Mouse (Mus musculus) neural tube, embryonic 12.5 days (tissue): ENCODE data around the gene Stambpl1. TPM values are rescaled to one million over a fixed set of nuclear protein-coding genes. Genes with fewer than 3 reads are reported as not detected.

ENCODE experiments used
- ATAC-seq: fragments of 200-750 bp; cut with Nextera tagmentation; 2 replicates; pipeline ENCODE4 v1.8.0; 2017; ENCODE audit warnings: low read depth, mild to moderate bottlenecking, moderate TSS enrichment, moderate library complexity; ENCODE audit not compliant: low FRiP score
- H3K27ac ChIP-seq: fragments of 300-500 bp; sonication (generic); 2 replicates; pipeline ENCODE4 v1.5.1; 2016
- H3K27me3 ChIP-seq: fragments of 300-500 bp; sonication (generic); replicated peaks from 2 replicates; pipeline ENCODE4 v1.6.1; 2016; ENCODE audit warnings: mild to moderate bottlenecking
- H3K36me3 ChIP-seq: fragments of 300-500 bp; sonication (generic); 2 replicates; pipeline ENCODE4 v1.6.1; 2016; ENCODE audit warnings: mild to moderate bottlenecking
- H3K4me1 ChIP-seq: fragments of 300-500 bp; sonication (generic); 2 replicates; pipeline ENCODE4 v1.6.1; 2016
- H3K4me2 ChIP-seq: fragments of 300-500 bp; sonication (generic); replicated peaks from 2 replicates; pipeline ENCODE4 v1.6.1; 2016; ENCODE audit warnings: mild to moderate bottlenecking
- H3K4me3 ChIP-seq: fragments of 300-500 bp; sonication (generic); 2 replicates; pipeline ENCODE4 v1.5.1; 2016
- H3K9ac ChIP-seq: fragments of 300-500 bp; sonication (generic); 2 replicates; pipeline ENCODE4 v1.6.1; 2016; ENCODE audit warnings: mild to moderate bottlenecking
- H3K9me3 ChIP-seq: fragments of 300-500 bp; sonication (generic); 2 replicates; pipeline ENCODE4 v1.6.1; 2016; ENCODE audit warnings: mild to moderate bottlenecking
- WGBS: fragments of 180-500 bp; shearing (Covaris S2); methylation state at CpG from one replicate; pipeline ENCODE4 v1.1.7; 2016; 5-methylcytosine and 5-hydroxymethylcytosine counted together
- polyA plus RNA-seq: library from polyadenylated mRNA; unstranded; fragments of >200 nt; fragmentation: Nextera tagmentation; extraction: Ambion mirVana; gene quantifications from 2 replicates; pipeline ENCODE4 v1.2.1, GENCODE M21; 2016

Gene Stambpl1
- polyA plus RNA-seq, 1 experiment from 2014 or later = 6.8 TPM

DNA sequence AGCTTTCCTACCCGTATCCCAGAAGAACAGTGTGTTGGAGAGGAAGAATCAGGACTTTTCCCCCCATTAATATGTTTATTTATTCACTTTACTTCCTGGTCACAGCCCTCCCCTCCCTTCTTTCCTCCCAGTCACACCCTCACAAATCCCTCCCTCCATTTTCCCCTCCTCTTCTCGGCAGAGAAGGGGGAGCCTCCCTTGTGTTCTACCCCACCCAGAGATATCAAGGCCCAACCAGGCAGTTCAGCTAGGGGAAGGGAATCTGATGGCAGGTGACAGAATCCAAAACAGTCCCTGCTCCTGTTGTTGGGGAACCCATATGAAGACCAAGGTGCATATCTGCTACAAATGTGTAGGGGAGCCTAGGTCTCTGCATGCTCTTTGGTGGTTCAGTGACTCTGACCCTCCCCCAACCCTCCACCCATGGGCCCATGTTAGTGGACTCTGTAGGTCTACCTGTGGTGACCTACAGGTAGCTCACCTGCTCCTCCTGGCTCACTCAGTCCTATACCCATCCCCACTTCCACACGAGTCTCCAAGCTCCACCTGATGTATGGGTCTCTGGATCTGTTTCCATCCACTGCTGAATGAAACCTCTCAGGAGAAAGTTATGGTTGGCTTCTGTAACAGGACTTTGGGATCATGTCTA, 28.8 kb downstream of the Stambpl1 start:
- H3K9me3 ChIP-seq = no peaks in the 10 kb centered on the region
- no peaks in the 10 kb centered on the region for H3K36me3 ChIP-seq
- H3K9ac ChIP-seq = no peak overlapping the region
- WGBS = 80% methylated on average over 3 of the region's 3 CpGs
- no peak for ATAC-seq
- H3K4me1 ChIP-seq = no peaks in the 10 kb centered on the region
- H3K27me3 ChIP-seq = no peaks in the 10 kb centered on the region
- no peak overlapping the region for H3K4me2 ChIP-seq
- H3K27ac ChIP-seq = no peak overlapping the region
- H3K4me3 ChIP-seq = no peak overlapping the region

DNA sequence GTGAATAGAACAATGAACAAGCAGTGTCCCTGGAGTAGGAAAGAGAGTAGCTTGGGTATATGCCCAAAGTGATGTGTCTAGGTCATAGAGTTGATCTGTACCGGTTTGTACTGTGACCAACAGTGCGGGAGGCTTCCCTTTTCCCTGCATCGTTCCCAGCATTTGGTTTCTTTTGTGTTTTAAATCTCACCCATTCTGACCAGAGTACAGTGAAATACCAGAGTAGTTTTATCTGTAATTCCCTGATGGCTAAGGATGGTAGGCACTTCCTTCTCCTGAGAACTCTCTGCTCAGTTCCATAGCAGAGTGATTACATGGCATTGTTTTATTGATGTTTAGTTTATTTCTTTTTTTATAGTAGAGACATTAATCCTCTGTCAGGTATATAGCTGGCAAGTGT, 30.8 kb downstream of the Stambpl1 start:
- 94% methylated on average over 3 of the region's 3 CpGs for WGBS
- Histone ChIP-seq H3K27me3 (no peaks in the 10 kb centered on the region), H3K36me3 (no peaks in the 10 kb centered on the region), H3K4me3 (no peak overlapping the region), H3K9ac (no peak overlapping the region), H3K27ac (no peak overlapping the region), H3K4me1 (no peaks in the 10 kb centered on the region), H3K9me3 (no peaks in the 10 kb centered on the region), H3K4me2 (no peak overlapping the region)
- ATAC-seq = no peak

DNA sequence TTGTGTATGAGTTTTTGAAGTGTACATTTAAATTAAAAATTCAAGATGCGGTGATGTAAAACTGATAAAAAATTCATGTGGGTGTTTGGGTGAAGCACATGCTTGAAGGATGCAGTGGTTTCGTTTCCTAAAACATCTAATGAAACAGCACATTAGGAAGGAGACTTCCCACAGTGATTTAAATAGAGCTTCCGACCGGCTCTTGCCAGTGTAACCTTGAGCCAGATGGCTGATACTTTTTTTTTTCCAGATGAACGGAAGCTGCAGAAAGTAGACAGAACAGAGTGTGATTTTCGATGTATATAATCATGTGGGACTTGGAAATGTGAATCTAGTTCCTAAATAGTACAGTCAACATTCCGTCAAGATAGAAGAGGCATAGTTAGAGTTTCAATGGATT, 39.6 kb downstream of the Stambpl1 start:
- no peaks in the 10 kb centered on the region for H3K27me3 ChIP-seq
- H3K9me3 ChIP-seq = no peaks in the 10 kb centered on the region
- no peaks in the 10 kb centered on the region for H3K4me1 ChIP-seq
- no peaks in the 10 kb centered on the region for H3K36me3 ChIP-seq
- no peak overlapping the region for H3K4me3 ChIP-seq
- WGBS = 75% methylated on average over 7 of the region's 7 CpGs
- no peak overlapping the region for H3K4me2 ChIP-seq
- ATAC-seq = no peak
- no peak overlapping the region for H3K9ac ChIP-seq
- H3K27ac ChIP-seq = no peak overlapping the region

DNA sequence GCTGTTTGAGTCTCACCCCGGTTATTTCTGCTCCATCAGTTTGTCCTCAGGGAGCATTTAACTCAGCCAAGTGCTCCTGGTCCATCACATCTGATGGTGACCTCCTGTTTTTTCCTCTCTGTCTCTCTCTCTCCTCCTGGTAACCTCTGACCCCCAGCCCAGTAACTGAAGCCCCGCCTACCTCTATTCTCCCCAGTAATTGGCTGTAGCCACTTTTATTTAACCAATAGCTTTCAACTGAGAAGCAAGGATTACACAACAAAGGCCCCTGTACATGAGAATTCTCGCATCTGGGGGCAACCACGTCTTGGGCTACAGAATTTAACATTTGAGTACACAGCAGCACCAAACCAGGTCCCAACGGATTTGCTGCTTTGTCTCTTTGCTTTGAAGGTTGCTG, 40.3 kb downstream of the Stambpl1 start:
- no peaks in the 10 kb centered on the region for H3K9me3 ChIP-seq
- no peaks in the 10 kb centered on the region for H3K4me1 ChIP-seq
- no peaks in the 10 kb centered on the region for H3K27me3 ChIP-seq
- no peak overlapping the region for H3K9ac ChIP-seq
- no peak for ATAC-seq
- H3K4me3 ChIP-seq = no peak overlapping the region
- no peaks in the 10 kb centered on the region for H3K36me3 ChIP-seq
- no peak overlapping the region for H3K4me2 ChIP-seq
- 57% methylated on average over 5 of the region's 5 CpGs for WGBS
- H3K27ac ChIP-seq = no peak overlapping the region

DNA sequence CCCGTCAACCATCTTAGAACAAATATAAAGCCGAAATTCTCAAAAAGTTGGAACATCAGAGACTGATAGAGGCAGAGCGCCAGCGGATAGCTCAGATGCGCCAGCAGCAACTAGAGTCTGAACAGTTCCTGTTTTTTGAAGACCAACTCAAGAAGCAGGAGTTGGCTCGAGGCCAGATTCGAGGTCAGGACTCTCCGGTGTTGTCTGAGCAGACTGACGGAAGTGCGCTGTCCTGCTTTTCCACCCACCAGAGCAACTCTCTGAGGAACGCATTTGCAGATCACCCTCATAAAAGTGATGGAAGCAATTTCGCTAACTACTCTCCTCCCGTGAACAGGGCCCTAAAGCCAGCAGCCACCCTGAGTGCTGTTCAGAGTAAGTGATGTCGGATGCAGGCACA, 41.9 kb downstream of the Stambpl1 start:
- H3K27me3 ChIP-seq = no peaks in the 10 kb centered on the region
- H3K9ac ChIP-seq = no peak overlapping the region
- H3K9me3 ChIP-seq = no peaks in the 10 kb centered on the region
- no peak overlapping the region for H3K27ac ChIP-seq
- WGBS = 72% methylated on average over 14 of the region's 14 CpGs
- H3K4me3 ChIP-seq = no peak overlapping the region
- no peak overlapping the region for H3K4me2 ChIP-seq
- no peak for ATAC-seq
- H3K4me1 ChIP-seq = no peaks in the 10 kb centered on the region
- H3K36me3 ChIP-seq = no peaks in the 10 kb centered on the region

DNA sequence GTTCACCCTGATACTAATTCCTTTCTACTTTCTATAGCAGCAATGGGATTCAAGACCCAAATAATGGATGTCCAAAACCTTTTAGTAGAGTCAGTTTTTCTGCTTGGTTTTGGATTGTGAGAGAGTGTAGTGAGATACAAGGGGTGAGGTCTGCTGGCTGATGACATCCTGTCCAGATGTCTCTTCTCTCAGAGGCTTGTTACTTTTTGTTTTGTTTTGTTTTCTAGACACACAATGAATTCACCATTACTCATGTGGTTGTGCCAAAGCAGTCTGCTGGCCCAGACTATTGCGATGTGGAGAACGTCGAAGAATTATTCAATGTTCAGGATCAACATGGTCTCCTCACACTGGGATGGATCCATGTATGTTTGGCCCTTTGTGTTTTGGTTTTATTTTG, 44.0 kb downstream of the Stambpl1 start:
- 95% methylated on average over 3 of the region's 3 CpGs for WGBS
- H3K27ac ChIP-seq = no peak overlapping the region
- H3K4me3 ChIP-seq = no peak overlapping the region
- no peaks in the 10 kb centered on the region for H3K4me1 ChIP-seq
- no peak overlapping the region for H3K4me2 ChIP-seq
- H3K9me3 ChIP-seq = no peaks in the 10 kb centered on the region
- no peak overlapping the region for H3K9ac ChIP-seq
- no peaks in the 10 kb centered on the region for H3K27me3 ChIP-seq
- ATAC-seq = no peak
- H3K36me3 ChIP-seq = no peaks in the 10 kb centered on the region

DNA sequence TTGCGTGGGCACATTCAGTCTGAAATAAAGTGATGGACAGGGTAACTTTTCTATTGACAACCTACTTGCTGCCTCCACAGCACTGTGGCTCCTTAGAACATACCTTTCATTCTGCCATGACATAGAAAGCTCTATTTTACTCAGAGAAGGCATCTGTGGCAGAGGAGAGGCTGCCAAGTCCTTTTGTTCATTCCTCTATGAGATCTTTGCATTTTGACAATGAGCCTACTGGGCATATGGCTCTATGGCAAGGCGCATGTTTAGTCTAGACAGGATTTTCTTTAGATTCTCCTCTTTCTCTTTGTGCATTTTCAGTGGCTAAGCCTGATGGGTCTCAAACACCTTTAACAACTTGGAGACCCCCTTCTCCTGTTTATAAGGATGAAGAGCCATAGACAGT, 45.7 kb downstream of the Stambpl1 start:
- no peak overlapping the region for H3K4me2 ChIP-seq
- no peaks in the 10 kb centered on the region for H3K9me3 ChIP-seq
- H3K27me3 ChIP-seq = no peaks in the 10 kb centered on the region
- H3K9ac ChIP-seq = no peak overlapping the region
- H3K4me1 ChIP-seq = no peaks in the 10 kb centered on the region
- ATAC-seq = no peak
- no peak overlapping the region for H3K4me3 ChIP-seq
- 96% methylated on average over 2 of the region's 2 CpGs for WGBS
- no peaks in the 10 kb centered on the region for H3K36me3 ChIP-seq
- no peak overlapping the region for H3K27ac ChIP-seq

DNA sequence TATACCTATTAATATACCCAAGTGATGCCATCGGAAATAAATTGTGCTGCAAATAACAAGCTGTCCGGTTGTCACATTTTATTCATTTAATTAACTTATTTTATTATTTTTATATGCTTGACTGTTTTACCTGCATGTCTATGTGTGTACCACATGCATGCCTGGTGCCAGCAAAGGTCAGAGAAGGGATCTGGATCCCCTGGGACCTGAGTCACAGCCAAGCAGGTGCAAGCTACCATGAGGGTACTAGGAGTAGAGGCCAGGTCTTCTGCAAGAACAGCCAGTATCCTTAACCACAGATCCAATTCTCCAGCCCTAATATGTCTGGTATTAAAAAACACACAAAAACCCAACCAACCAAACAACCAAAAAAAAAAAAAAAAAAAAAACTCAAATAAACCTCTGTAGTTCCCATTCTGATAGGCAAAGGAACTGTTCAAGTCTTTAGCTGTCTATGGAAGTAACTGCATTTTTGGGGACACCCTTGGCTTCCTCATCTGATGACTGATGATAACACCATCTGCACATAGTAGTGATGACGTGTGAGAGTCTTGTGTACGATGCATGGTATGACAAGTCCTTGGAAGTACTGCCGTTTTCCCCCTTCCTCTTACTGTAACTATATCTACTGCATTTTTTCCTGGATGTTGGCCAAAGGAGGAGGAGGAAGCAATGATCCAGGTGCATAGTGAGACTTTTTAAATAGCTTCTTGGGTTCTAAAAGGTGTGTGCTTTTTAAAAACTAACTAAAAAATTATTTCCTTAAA, 48.4 kb downstream of the Stambpl1 start:
- no peak overlapping the region for H3K4me3 ChIP-seq
- H3K4me2 ChIP-seq = no peak overlapping the region
- H3K27ac ChIP-seq = no peak overlapping the region
- no peaks in the 10 kb centered on the region for H3K4me1 ChIP-seq
- no peaks in the 10 kb centered on the region for H3K9me3 ChIP-seq
- ATAC-seq = no peak
- H3K27me3 ChIP-seq = no peaks in the 10 kb centered on the region
- H3K9ac ChIP-seq = no peak overlapping the region
- WGBS = 93% methylated on average over 5 of the region's 5 CpGs
- no peaks in the 10 kb centered on the region for H3K36me3 ChIP-seq

DNA sequence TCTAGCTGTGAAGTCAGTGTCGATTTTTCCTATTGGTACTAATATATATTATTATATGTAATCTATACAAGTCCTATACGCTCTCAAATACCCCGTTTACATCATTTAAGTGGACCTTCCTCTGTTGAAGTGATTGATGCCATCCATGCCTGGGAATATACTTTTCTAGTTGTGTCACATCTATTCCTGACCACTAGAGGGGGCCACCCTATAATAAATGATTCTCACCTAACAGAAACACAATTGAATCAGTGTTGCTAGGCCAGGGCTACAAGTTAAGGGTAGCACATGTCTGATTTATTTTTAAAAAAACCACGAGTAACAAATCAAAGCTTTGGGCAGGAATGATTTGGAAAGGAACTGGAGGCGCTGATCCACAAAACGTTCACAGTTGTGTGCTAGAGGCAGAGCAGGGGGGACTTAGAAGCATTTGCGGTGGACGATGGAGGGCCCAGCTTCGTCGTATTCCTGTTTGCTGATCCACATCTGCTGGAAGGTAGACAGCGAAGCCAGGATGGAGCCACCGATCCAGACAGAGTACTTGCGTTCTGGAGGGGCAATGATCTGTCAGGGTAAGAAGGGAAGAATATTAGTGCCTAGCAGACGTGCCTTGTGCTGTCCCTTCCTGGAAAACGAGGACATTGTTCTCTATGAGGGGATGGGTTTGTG, 49.4 kb downstream of the Stambpl1 start:
- no peak overlapping the region for H3K4me2 ChIP-seq
- H3K9me3 ChIP-seq = no peaks in the 10 kb centered on the region
- H3K9ac ChIP-seq = no peak overlapping the region
- H3K27ac ChIP-seq = no peak overlapping the region
- H3K4me3 ChIP-seq = no peak overlapping the region
- 73% methylated on average over 15 of the region's 15 CpGs for WGBS
- H3K27me3 ChIP-seq = no peaks in the 10 kb centered on the region
- H3K36me3 ChIP-seq = no peaks in the 10 kb centered on the region
- H3K4me1 ChIP-seq = no peaks in the 10 kb centered on the region
- ATAC-seq = 0 out of 2 replicates have a peak, but pooled peaks have one; percentile 22

DNA sequence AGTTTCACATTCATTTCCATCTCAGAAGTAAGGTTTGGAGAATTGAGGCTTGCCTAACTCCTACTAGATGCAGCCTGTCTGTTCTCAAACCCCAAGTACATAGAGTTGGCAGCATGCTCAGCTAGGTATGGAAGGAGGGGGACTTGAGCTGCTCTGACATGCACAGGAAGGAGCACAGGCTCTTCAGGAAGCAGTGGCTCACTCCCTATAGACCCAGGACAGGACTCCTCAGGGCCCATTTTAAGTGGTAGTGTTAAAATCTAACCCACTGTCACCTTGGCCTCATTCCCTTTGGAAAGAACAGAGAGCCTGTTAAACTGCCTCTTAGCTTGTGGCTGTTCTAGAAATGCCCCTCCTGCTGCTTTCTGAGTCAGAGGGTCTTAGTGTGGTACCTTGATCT, 50.9 kb downstream of the Stambpl1 start:
- Histone ChIP-seq H3K4me1 (no peaks in the 10 kb centered on the region), H3K27ac (no peak overlapping the region), H3K36me3 (no peaks in the 10 kb centered on the region), H3K9me3 (no peaks in the 10 kb centered on the region), H3K4me2 (no peak overlapping the region), H3K4me3 (no peak overlapping the region), H3K9ac (no peak overlapping the region), H3K27me3 (no peaks in the 10 kb centered on the region)
- no peak for ATAC-seq

DNA sequence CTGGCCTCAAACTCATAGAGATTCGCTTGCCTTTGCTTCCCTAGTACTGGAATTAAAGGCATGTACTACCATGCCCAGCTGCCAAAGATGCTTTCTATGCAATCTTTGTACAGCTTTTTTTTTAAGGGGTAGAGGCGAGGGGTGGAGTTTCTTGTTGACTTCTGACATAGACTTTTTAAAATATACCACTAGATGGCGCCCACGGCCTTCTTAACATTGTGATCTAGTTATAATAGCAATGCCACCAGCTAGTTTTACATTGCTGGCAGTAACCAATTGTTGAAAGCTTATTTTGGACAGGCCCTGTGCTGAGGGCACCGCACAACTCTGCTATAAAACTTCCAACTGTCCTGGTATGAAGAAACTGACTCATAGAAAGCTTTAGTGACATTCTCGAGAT, 52.0 kb downstream of the Stambpl1 start:
- peak; percentile 42 for ATAC-seq
- WGBS = 25% methylated on average over 6 of the region's 6 CpGs
- no peaks in the 10 kb centered on the region for H3K9me3 ChIP-seq
- H3K27me3 ChIP-seq = no peaks in the 10 kb centered on the region
- no peaks in the 10 kb centered on the region for H3K36me3 ChIP-seq
- H3K9ac ChIP-seq = no peak overlapping the region
- no peak overlapping the region for H3K4me3 ChIP-seq
- H3K4me2 ChIP-seq = no peak overlapping the region
- H3K4me1 ChIP-seq = no peaks in the 10 kb centered on the region
- H3K27ac ChIP-seq = no peak overlapping the region

DNA sequence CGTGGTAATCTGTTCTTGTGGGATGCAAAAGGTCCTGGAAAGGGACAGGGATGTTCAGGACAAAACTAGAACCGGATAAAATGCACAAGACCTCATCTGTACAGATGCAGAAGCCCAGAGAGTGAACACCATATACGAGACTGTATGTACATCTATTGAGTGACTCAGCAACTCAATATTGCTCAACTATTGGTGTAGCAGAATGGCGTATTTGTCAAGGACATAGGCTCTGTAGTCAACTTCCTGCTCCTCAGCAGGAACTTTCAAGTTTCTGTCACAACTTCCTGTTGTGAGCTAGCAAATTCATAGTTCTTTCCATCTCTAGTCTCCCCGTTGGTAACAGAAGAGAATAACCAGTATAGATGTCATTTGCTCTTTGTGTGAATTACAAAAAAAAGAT, 56.5 kb downstream of the Stambpl1 start:
- no peaks in the 10 kb centered on the region for H3K9me3 ChIP-seq
- H3K36me3 ChIP-seq = no peaks in the 10 kb centered on the region
- ATAC-seq = no peak
- no peak overlapping the region for H3K4me3 ChIP-seq
- no peak overlapping the region for H3K9ac ChIP-seq
- no peak overlapping the region for H3K27ac ChIP-seq
- no peak overlapping the region for H3K4me2 ChIP-seq
- 85% methylated on average over 5 of the region's 5 CpGs for WGBS
- H3K27me3 ChIP-seq = no peaks in the 10 kb centered on the region
- H3K4me1 ChIP-seq = no peaks in the 10 kb centered on the region
